Mouse (Mus musculus) midbrain, embryonic 16.5 days (tissue): ENCODE data around the gene Gm28539. TPM values are rescaled to one million over a fixed set of nuclear protein-coding genes. Genes with fewer than 3 reads are reported as not detected.
A peak's percentile ranks its signal among the peaks of the same experiment; 100 is the strongest.

ENCODE experiments used
- ATAC-seq: fragments of 200-750 bp; cut with Nextera tagmentation; 2 replicates; pipeline ENCODE4 v1.8.0; 2017; ENCODE audit warnings: moderate TSS enrichment
- H3K27ac ChIP-seq: fragments of 300-500 bp; sonication (generic); 2 replicates; pipeline ENCODE4 v1.5.1; 2014; ENCODE audit warnings: mild to moderate bottlenecking, low read length, mixed read lengths
- H3K27me3 ChIP-seq: fragments of 300-500 bp; sonication (generic); 2 replicates; pipeline ENCODE4 v1.6.1; 2014; ENCODE audit warnings: low read depth, low read length, mixed read lengths; ENCODE audit not compliant: control insufficient read depth, insufficient read depth
- H3K36me3 ChIP-seq: fragments of 300-500 bp; sonication (generic); 2 replicates; pipeline ENCODE4 v1.6.1; 2014; ENCODE audit warnings: mild to moderate bottlenecking, low read length, moderate library complexity, mixed read lengths; ENCODE audit not compliant: control insufficient read depth, insufficient read depth
- H3K4me1 ChIP-seq: fragments of 300-500 bp; sonication (generic); 2 replicates; pipeline ENCODE4 v1.6.1; 2014; ENCODE audit warnings: mild to moderate bottlenecking, low read length, mixed read lengths; ENCODE audit not compliant: control insufficient read depth, insufficient read depth
- H3K4me2 ChIP-seq: fragments of 300-500 bp; sonication (generic); 2 replicates; pipeline ENCODE4 v1.6.1; 2014; ENCODE audit warnings: mild to moderate bottlenecking, low read length, mixed read lengths
- H3K4me3 ChIP-seq: fragments of 300-500 bp; sonication (generic); 2 replicates; pipeline ENCODE4 v1.5.1; 2014; ENCODE audit warnings: low read depth, mild to moderate bottlenecking, low read length, moderate library complexity, mixed read lengths
- H3K9ac ChIP-seq: fragments of 300-500 bp; sonication (generic); 2 replicates; pipeline ENCODE4 v1.6.1; 2014; ENCODE audit warnings: low read depth, low read length, mixed read lengths
- H3K9me3 ChIP-seq: fragments of 300-500 bp; sonication (generic); replicated peaks from 2 replicates; pipeline ENCODE4 v1.6.1; 2014; ENCODE audit warnings: mild to moderate bottlenecking, low read length, mixed read lengths; ENCODE audit not compliant: control insufficient read depth, poor library complexity, severe bottlenecking
- WGBS: fragments of 180-500 bp; shearing (Covaris S2); extraction: QIAGEN DNeasy Blood & Tissue Kit; methylation state at CpG from one replicate; pipeline ENCODE4 v1.1.7; 2014; 5-methylcytosine and 5-hydroxymethylcytosine counted together
- polyA plus RNA-seq: library from polyadenylated mRNA; unstranded; fragments of >200 nt; fragmentation: Nextera tagmentation; extraction: Ambion mirVana; gene quantifications from 2 replicates; pipeline ENCODE4 v1.2.1, GENCODE M21; 2015

The Gm28539 gene
- polyA plus RNA-seq: not detected in 2 replicates

- peak within 1 kb of the TSS; percentile 94 for H3K4me3 ChIP-seq
- H3K27ac ChIP-seq: peak within 1 kb of the TSS; percentile 85
- no peaks in the 10 kb centered on the region for H3K9me3 ChIP-seq
- WGBS: 1% methylated on average over 46 of the region's 46 CpGs
- peak; percentile 99 for ATAC-seq
- H3K9ac ChIP-seq: peak within 1 kb of the TSS; percentile 93
- peak within 1 kb of the TSS; percentile 80 for H3K4me2 ChIP-seq
- peaks cover 6% of the 10 kb centered on the region; the same call in 1 of the 2 replicates for H3K36me3 ChIP-seq
- peaks cover 4% of the 10 kb centered on the region; the same call in 1 of the 2 replicates for H3K4me1 ChIP-seq
- H3K27me3 ChIP-seq: no peaks in the 10 kb centered on the region
Observed at GRCm38 (mm10) chr16:18836468-18837208, at the start of gene Gm28539, which contains the start of gene 2510002D24Rik. TSS of gene Gm28539 (plus strand) at chr16:18836584. TSS of gene 2510002D24Rik (plus strand) at chr16:18836578.

GRCm38 (mm10) chr16:18786652-18787051 is 49.7 kb upstream of the Gm28539 start:
- no peaks in the 10 kb centered on the region for H3K36me3 ChIP-seq
- WGBS: 93% methylated on average over 10 of the region's 10 CpGs
- no peak overlapping the region for H3K9ac ChIP-seq
- ATAC-seq: no peak
- no peak overlapping the region for H3K4me2 ChIP-seq
- H3K4me3 ChIP-seq: no peak overlapping the region
- no peak overlapping the region for H3K27ac ChIP-seq
- no peaks in the 10 kb centered on the region for H3K27me3 ChIP-seq
- H3K4me1 ChIP-seq: no peaks in the 10 kb centered on the region
- no peaks in the 10 kb centered on the region for H3K9me3 ChIP-seq

- no peak overlapping the region for H3K4me2 ChIP-seq
- H3K9me3 ChIP-seq: no peaks in the 10 kb centered on the region
- H3K36me3 ChIP-seq: no peaks in the 10 kb centered on the region
- no peak overlapping the region for H3K27ac ChIP-seq
- no peak overlapping the region for H3K9ac ChIP-seq
- no peaks in the 10 kb centered on the region for H3K4me1 ChIP-seq
- 88% methylated on average over 10 of the region's 10 CpGs for WGBS
- ATAC-seq: no peak
- no peak overlapping the region for H3K4me3 ChIP-seq
- no peaks in the 10 kb centered on the region for H3K27me3 ChIP-seq
Observed at GRCm38 (mm10) chr16:18788627-18789406, 47.6 kb upstream of the Gm28539 start.

GRCm38 (mm10) chr16:18795223-18795899 is 41.0 kb upstream of the Gm28539 start:
- no peaks in the 10 kb centered on the region for H3K9me3 ChIP-seq
- no peak overlapping the region for H3K9ac ChIP-seq
- no peak for ATAC-seq
- no peaks in the 10 kb centered on the region for H3K36me3 ChIP-seq
- no peaks in the 10 kb centered on the region for H3K27me3 ChIP-seq
- no peak overlapping the region for H3K4me3 ChIP-seq
- H3K27ac ChIP-seq: no peak overlapping the region
- WGBS: 88% methylated on average over 11 of the region's 11 CpGs
- no peak overlapping the region for H3K4me2 ChIP-seq
- H3K4me1 ChIP-seq: no peaks in the 10 kb centered on the region

GRCm38 (mm10) chr16:18796645-18797044 is 39.7 kb upstream of the Gm28539 start:
- 80% methylated on average over 7 of the region's 7 CpGs for WGBS
- no peaks in the 10 kb centered on the region for H3K36me3 ChIP-seq
- no peaks in the 10 kb centered on the region for H3K9me3 ChIP-seq

GRCm38 (mm10) chr16:18798151-18798550 is 38.2 kb upstream of the Gm28539 start:
- no peaks in the 10 kb centered on the region for H3K4me1 ChIP-seq
- no peak overlapping the region for H3K9ac ChIP-seq
- H3K27me3 ChIP-seq: no peaks in the 10 kb centered on the region
- no peak overlapping the region for H3K27ac ChIP-seq
- WGBS: 93% methylated on average over 5 of the region's 5 CpGs
- no peak overlapping the region for H3K4me2 ChIP-seq
- no peak overlapping the region for H3K4me3 ChIP-seq
- no peaks in the 10 kb centered on the region for H3K36me3 ChIP-seq
- no peak for ATAC-seq
- H3K9me3 ChIP-seq: no peaks in the 10 kb centered on the region

More at GRCm38 (mm10) chr16:18796645-18797044, 39.7 kb upstream of the Gm28539 start:
- H3K4me1 ChIP-seq: no peaks in the 10 kb centered on the region
- H3K4me3 ChIP-seq: no peak overlapping the region
- H3K4me2 ChIP-seq: no peak overlapping the region
- no peak overlapping the region for H3K9ac ChIP-seq
- ATAC-seq: no peak
- no peaks in the 10 kb centered on the region for H3K27me3 ChIP-seq
- H3K27ac ChIP-seq: no peak overlapping the region

- no peaks in the 10 kb centered on the region for H3K4me1 ChIP-seq
- H3K36me3 ChIP-seq: no peaks in the 10 kb centered on the region
- ATAC-seq: peak; percentile 73; the same call in 1 of the 2 replicates
- no peaks in the 10 kb centered on the region for H3K9me3 ChIP-seq
- no peak overlapping the region for H3K27ac ChIP-seq
- 65% methylated on average over 2 of the region's 2 CpGs for WGBS
- no peaks in the 10 kb centered on the region for H3K27me3 ChIP-seq
- no peak overlapping the region for H3K4me2 ChIP-seq
- H3K4me3 ChIP-seq: no peak overlapping the region
- no peak overlapping the region for H3K9ac ChIP-seq
Observed at GRCm38 (mm10) chr16:18798841-18799240, 37.5 kb upstream of the Gm28539 start.

- Histone ChIP-seq H3K27ac (no peak overlapping the region), H3K27me3 (no peaks in the 10 kb centered on the region), H3K36me3 (no peaks in the 10 kb centered on the region), H3K9me3 (no peaks in the 10 kb centered on the region), H3K9ac (no peak overlapping the region), H3K4me2 (no peak overlapping the region), H3K4me3 (no peak overlapping the region), H3K4me1 (no peaks in the 10 kb centered on the region)
- no peak for ATAC-seq
- WGBS: 94% methylated on average over 2 of the region's 2 CpGs
Observed at GRCm38 (mm10) chr16:18805746-18806145, 30.6 kb upstream of the Gm28539 start.
